Mouse (Mus musculus): ENCODE measurements around the gene Ap3s2. TPM values are rescaled to one million over a fixed set of nuclear protein-coding genes. Genes with fewer than 3 reads are reported as not detected.

Gene Ap3s2
- polyA plus RNA-seq, 1 experiment = 10.4 TPM

GRCm38 (mm10) chr7:79846342-79846741 lies 74.1 kb downstream of the Ap3s2 start:
- Histone ChIP-seq H3K4me1 (ENCODE audit: control insufficient read depth, insufficient read depth, insufficient read length, low read length) (peaks cover 22% of the 10 kb centered on the region), H3K27ac (ENCODE audit: insufficient read depth, low read depth, low read length) (peak overlapping the region; percentile 19; the same call in 1 of the 2 replicates), H3K4me3 (ENCODE audit: low read depth, low read length) (peak overlapping the region; percentile 78), H3K27me3 (ENCODE audit: control insufficient read depth, insufficient read depth, low read length) (no peaks in the 10 kb centered on the region), H3K36me3 (ENCODE audit: control insufficient read depth, insufficient read depth, low read length) (peaks cover 6% of the 10 kb centered on the region)
- 69% methylated on average over 2 of the region's 2 CpGs for WGBS
- TF ChIP-seq POLR2A (IDR thresholded peaks at IDR 0.05; ENCODE audit: low read depth, low read length) = no peak
- no peak for TF ChIP-seq CTCF (IDR thresholded peaks at IDR 0.05; ENCODE audit: extremely low read depth, insufficient read length, insufficient replicate concordance, low read depth, low read length)

GRCm38 (mm10) chr7:79844090-79844802 lies 76.2 kb downstream of the Ap3s2 start:
- peak overlapping the region; percentile 87 for H3K27ac ChIP-seq (ENCODE audit: insufficient read depth, low read depth, low read length)
- no peak for TF ChIP-seq CTCF (IDR thresholded peaks at IDR 0.05; ENCODE audit: extremely low read depth, insufficient read length, insufficient replicate concordance, low read depth, low read length)
- TF ChIP-seq POLR2A (IDR thresholded peaks at IDR 0.05; ENCODE audit: low read depth, low read length) = no peak
- peaks cover 26% of the 10 kb centered on the region for H3K36me3 ChIP-seq (ENCODE audit: control insufficient read depth, insufficient read depth, low read length)
- H3K27me3 ChIP-seq (ENCODE audit: control insufficient read depth, insufficient read depth, low read length) = no peaks in the 10 kb centered on the region
- peak overlapping the region; percentile 44 for H3K4me3 ChIP-seq (ENCODE audit: low read depth, low read length)
- 27% methylated on average over 8 of the region's 8 CpGs for WGBS
- H3K4me1 ChIP-seq (ENCODE audit: control insufficient read depth, insufficient read depth, insufficient read length, low read length) = peaks cover 22% of the 10 kb centered on the region

GRCm38 (mm10) chr7:79842163-79842562 lies 78.3 kb downstream of the Ap3s2 start:
- Histone ChIP-seq H3K27me3 (ENCODE audit: control insufficient read depth, insufficient read depth, low read length) (no peaks in the 10 kb centered on the region), H3K4me3 (ENCODE audit: low read depth, low read length) (peak overlapping the region; percentile 72), H3K36me3 (ENCODE audit: control insufficient read depth, insufficient read depth, low read length) (peaks cover 44% of the 10 kb centered on the region), H3K4me1 (ENCODE audit: control insufficient read depth, insufficient read depth, insufficient read length, low read length) (peaks cover 24% of the 10 kb centered on the region), H3K27ac (ENCODE audit: insufficient read depth, low read depth, low read length) (peak overlapping the region; percentile 88)
- TF ChIP-seq CTCF (IDR thresholded peaks at IDR 0.05; ENCODE audit: extremely low read depth, insufficient read length, insufficient replicate concordance, low read depth, low read length) (no peak), POLR2A (IDR thresholded peaks at IDR 0.05; ENCODE audit: low read depth, low read length) (peak; percentile 92)
- 25% methylated on average over 7 of the region's 7 CpGs for WGBS

DNA sequence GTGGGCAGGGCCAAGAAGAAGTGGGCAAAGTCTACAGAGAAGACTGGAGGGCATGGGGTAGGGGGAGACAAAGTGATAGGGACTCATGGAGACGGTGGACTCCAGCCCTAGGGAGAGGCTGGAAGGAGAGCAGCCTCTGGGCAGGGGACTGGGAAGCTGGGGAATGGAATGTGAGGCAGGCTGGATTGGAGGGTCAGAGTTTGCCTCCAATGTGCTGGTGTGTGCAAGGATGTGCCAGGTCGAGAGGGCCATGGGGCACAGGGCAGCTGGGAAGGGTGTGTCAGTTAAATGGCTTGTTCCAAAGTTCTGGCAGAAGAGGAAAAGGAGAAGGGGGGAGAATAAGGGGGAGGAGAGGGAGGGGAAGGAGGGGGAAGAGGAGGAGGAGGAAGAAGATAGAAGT lies 83.2 kb downstream of the Ap3s2 start:
- peak overlapping the region; percentile 74 for H3K27ac ChIP-seq (ENCODE audit: insufficient read depth, low read depth, low read length)

DNA sequence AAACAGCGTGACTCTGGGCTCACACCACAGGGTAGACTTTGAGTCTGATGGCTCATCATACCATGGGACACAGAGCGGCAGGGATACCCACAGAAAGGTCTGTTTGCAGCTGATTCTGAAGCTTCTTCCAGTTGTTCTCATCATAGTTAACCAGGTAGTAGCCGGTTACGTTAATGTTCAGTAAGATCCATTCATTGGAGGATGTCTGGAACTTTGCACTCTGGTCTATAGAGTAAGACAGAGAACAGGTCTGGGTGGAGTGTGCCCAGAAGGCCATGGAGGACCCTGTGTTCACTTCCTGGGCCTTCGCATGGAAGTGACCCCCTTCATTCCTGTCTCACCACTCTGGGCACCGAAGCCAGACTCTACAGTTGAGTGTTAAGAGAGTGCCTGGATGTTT lies 85.3 kb downstream of the Ap3s2 start:
- H3K4me3 ChIP-seq (ENCODE audit: low read depth, low read length) = peak overlapping the region; percentile 40
- no peaks in the 10 kb centered on the region for H3K27me3 ChIP-seq (ENCODE audit: control insufficient read depth, insufficient read depth, low read length)
- peaks cover 25% of the 10 kb centered on the region; the same call in 1 of the 2 replicates for H3K4me1 ChIP-seq (ENCODE audit: control insufficient read depth, insufficient read depth, insufficient read length, low read length)
- WGBS = 89% methylated on average over 6 of the region's 6 CpGs
- no peak for TF ChIP-seq POLR2A (IDR thresholded peaks at IDR 0.05; ENCODE audit: low read depth, low read length)
- TF ChIP-seq CTCF (IDR thresholded peaks at IDR 0.05; ENCODE audit: extremely low read depth, insufficient read length, insufficient replicate concordance, low read depth, low read length) = no peak
- peaks cover 90% of the 10 kb centered on the region for H3K36me3 ChIP-seq (ENCODE audit: control insufficient read depth, insufficient read depth, low read length)
- peak overlapping the region; percentile 41 for H3K27ac ChIP-seq (ENCODE audit: insufficient read depth, low read depth, low read length)

More for the DNA sequence above, 83.2 kb downstream of the Ap3s2 start:
- H3K36me3 ChIP-seq (ENCODE audit: control insufficient read depth, insufficient read depth, low read length) = peaks cover 91% of the 10 kb centered on the region
- H3K4me3 ChIP-seq (ENCODE audit: low read depth, low read length) = peak overlapping the region; percentile 44
- WGBS = 21% methylated on average over 2 of the region's 2 CpGs
- no peaks in the 10 kb centered on the region for H3K27me3 ChIP-seq (ENCODE audit: control insufficient read depth, insufficient read depth, low read length)
- peaks cover 25% of the 10 kb centered on the region; the same call in 1 of the 2 replicates for H3K4me1 ChIP-seq (ENCODE audit: control insufficient read depth, insufficient read depth, insufficient read length, low read length)
- no peak for TF ChIP-seq CTCF (IDR thresholded peaks at IDR 0.05; ENCODE audit: extremely low read depth, insufficient read length, insufficient replicate concordance, low read depth, low read length)
- TF ChIP-seq POLR2A (IDR thresholded peaks at IDR 0.05; ENCODE audit: low read depth, low read length) = no peak

GRCm38 (mm10) chr7:79832980-79833379 lies 87.5 kb downstream of the Ap3s2 start:
- H3K4me3 ChIP-seq (ENCODE audit: low read depth, low read length) = peak overlapping the region; percentile 36; the same call in 1 of the 2 replicates
- H3K27me3 ChIP-seq (ENCODE audit: control insufficient read depth, insufficient read depth, low read length) = no peaks in the 10 kb centered on the region
- peaks cover 72% of the 10 kb centered on the region for H3K36me3 ChIP-seq (ENCODE audit: control insufficient read depth, insufficient read depth, low read length)
- peaks cover 23% of the 10 kb centered on the region; the same call in 1 of the 2 replicates for H3K4me1 ChIP-seq (ENCODE audit: control insufficient read depth, insufficient read depth, insufficient read length, low read length)
- TF ChIP-seq CTCF (IDR thresholded peaks at IDR 0.05; ENCODE audit: extremely low read depth, insufficient read length, insufficient replicate concordance, low read depth, low read length) (no peak), POLR2A (IDR thresholded peaks at IDR 0.05; ENCODE audit: low read depth, low read length) (no peak)
- H3K27ac ChIP-seq (ENCODE audit: insufficient read depth, low read depth, low read length) = no peak overlapping the region

DNA sequence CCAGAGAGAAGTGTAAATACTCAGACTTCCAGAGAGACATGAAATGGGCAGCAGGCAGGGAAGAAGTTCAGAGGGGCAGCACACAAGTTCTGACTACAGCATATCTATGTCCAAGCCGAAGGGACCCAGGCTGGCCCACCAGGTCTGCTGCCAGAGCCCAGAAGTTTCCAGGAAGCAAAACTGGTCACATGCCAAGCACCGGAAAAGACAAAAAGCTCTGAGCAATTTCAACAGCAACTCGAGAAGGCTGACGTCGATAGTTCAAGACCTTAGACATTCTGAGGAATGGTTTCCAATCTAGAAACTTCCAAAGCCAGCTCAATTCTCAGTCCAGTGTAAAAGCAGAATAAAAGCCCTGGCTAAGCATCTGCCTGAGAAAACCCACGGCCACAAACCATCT lies 88.9 kb downstream of the Ap3s2 start:
- peaks cover 14% of the 10 kb centered on the region; the same call in 1 of the 2 replicates for H3K4me1 ChIP-seq (ENCODE audit: control insufficient read depth, insufficient read depth, insufficient read length, low read length)
- peak overlapping the region; percentile 13; the same call in 1 of the 2 replicates for H3K27ac ChIP-seq (ENCODE audit: insufficient read depth, low read depth, low read length)
- H3K27me3 ChIP-seq (ENCODE audit: control insufficient read depth, insufficient read depth, low read length) = no peaks in the 10 kb centered on the region
- H3K4me3 ChIP-seq (ENCODE audit: low read depth, low read length) = peak overlapping the region; percentile 33
- TF ChIP-seq CTCF (IDR thresholded peaks at IDR 0.05; ENCODE audit: extremely low read depth, insufficient read length, insufficient replicate concordance, low read depth, low read length) (no peak), POLR2A (IDR thresholded peaks at IDR 0.05; ENCODE audit: low read depth, low read length) (no peak)
- WGBS = 64% methylated on average over 6 of the region's 6 CpGs
- peaks cover 74% of the 10 kb centered on the region for H3K36me3 ChIP-seq (ENCODE audit: control insufficient read depth, insufficient read depth, low read length)

Data from small intestine, adult 2 months (tissue).